Mouse (Mus musculus) spleen, adult 2 months (tissue): ENCODE data around the gene Zdhhc7. TPM values are rescaled to one million over a fixed set of nuclear protein-coding genes. Genes with fewer than 3 reads are reported as not detected.

Experiments used
- DNase-seq, 2 experiments: peaks; one replicate each; pipeline versions ENCODE4 v3.0.0 to v3.0.0-alpha.2; 2012 to 2021; ENCODE audit warnings: low spot score in 2 of 2, low read depth in 1 of 2
- H3K27ac ChIP-seq: fragments of 200-500 bp; 2 replicates; pipeline ENCODE4 v1.5.1; 2012; ENCODE audit warnings: low read length, inconsistent platforms; ENCODE audit not compliant: insufficient read depth
- H3K27me3 ChIP-seq: fragments of 200-500 bp; 2 replicates; pipeline ENCODE4 v1.6.1; 2012; ENCODE audit warnings: mild to moderate bottlenecking, moderate library complexity, low read length, inconsistent platforms; ENCODE audit not compliant: control insufficient read depth, insufficient read depth
- H3K36me3 ChIP-seq: fragments of 200-500 bp; 2 replicates; pipeline ENCODE4 v1.6.1; 2012; ENCODE audit warnings: mild to moderate bottlenecking, low read length, inconsistent platforms; ENCODE audit not compliant: control insufficient read depth, insufficient read depth
- H3K4me1 ChIP-seq: fragments of 200-500 bp; 2 replicates; pipeline ENCODE4 v1.6.1; 2011; ENCODE audit warnings: inconsistent platforms; ENCODE audit not compliant: control insufficient read depth, insufficient read depth, insufficient read length
- H3K4me3 ChIP-seq: fragments of 200-500 bp; 2 replicates; pipeline ENCODE4 v1.5.1; 2011; ENCODE audit warnings: mild to moderate bottlenecking, inconsistent platforms; ENCODE audit not compliant: insufficient read depth, insufficient read length; ENCODE audit errors: extremely low read depth
- CTCF ChIP-seq: fragments of 200-500 bp; IDR thresholded peaks from 2 replicates; pipeline ENCODE4 v1.5.1; 2011; ENCODE audit warnings: mild to moderate bottlenecking, inconsistent platforms; ENCODE audit not compliant: insufficient read depth, insufficient read length, insufficient replicate concordance; ENCODE audit errors: extremely low read depth
- POLR2A ChIP-seq: fragments of 200-500 bp; IDR thresholded peaks from 2 replicates; pipeline ENCODE4 v1.6.1; 2011; ENCODE audit warnings: low read depth, low read length, inconsistent platforms
- WGBS: fragments of 180-500 bp; shearing (Covaris S2); methylation state at CpG from one replicate; pipeline ENCODE4 v1.1.7; 2018; 5-methylcytosine and 5-hydroxymethylcytosine counted together
- polyA plus RNA-seq: library from polyadenylated mRNA; depleted of rRNA; stranded (reverse); fragments of >200 nt; gene quantifications from 2 replicates; pipeline ENCODE4 v1.2.3, GENCODE M21; 2012; rRNA removed

The Zdhhc7 gene
- polyA plus RNA-seq, 1 experiment: 45.8 TPM

DNA sequence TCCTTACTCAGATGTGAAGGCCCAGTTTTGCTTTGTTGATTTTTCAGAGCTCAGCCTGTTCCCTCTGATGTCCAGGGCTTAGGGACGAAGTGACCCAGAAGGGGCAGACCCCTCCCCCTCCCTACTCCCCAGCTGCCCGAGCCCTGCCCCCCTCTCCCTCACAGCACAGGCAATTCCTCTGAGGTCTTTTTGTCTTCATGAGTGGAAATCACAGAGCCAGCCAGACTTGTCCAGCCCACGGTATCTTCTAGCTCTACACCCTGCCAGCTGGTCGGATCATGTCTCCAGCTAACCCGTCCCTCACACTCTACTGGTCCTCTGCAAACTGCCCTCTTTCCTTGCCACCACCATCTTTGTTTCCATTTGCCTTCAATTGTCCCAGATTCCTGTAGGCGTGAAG lies 66.8 kb downstream of the Zdhhc7 start:
- H3K27me3 ChIP-seq: no peaks in the 10 kb centered on the region
- H3K27ac ChIP-seq: no peak overlapping the region
- H3K4me3 ChIP-seq: no peak overlapping the region
- H3K36me3 ChIP-seq: no peaks in the 10 kb centered on the region
- WGBS: 89% methylated on average over 6 of the region's 6 CpGs
- no peak for TF ChIP-seq CTCF
- no peaks in the 10 kb centered on the region; the same call in 1 of the 2 replicates for H3K4me1 ChIP-seq
- no peak for DNase-seq

GRCm38 (mm10) chr8:120032549-120033208 lies 68.6 kb downstream of the Zdhhc7 start:
- Histone ChIP-seq H3K27me3 (no peaks in the 10 kb centered on the region), H3K4me3 (no peak overlapping the region), H3K4me1 (no peaks in the 10 kb centered on the region; the same call in 1 of the 2 replicates), H3K27ac (no peak overlapping the region), H3K36me3 (no peaks in the 10 kb centered on the region)
- 36% methylated on average over 5 of the region's 5 CpGs for WGBS
- no peak for DNase-seq
- no peak for TF ChIP-seq CTCF
- no peak for TF ChIP-seq POLR2A

Other genes with a start within 250 kb of the Zdhhc7 start
- gene Klhl36, start 239.2 kb downstream of the Zdhhc7 start, polyA plus RNA-seq: 27.2 and 54.6 TPM in 2 replicates
- 77.8 and 81.9 TPM in 2 replicates for gene Usp10, start 191.1 kb downstream of the Zdhhc7 start, polyA plus RNA-seq
- 26.1 and 26.4 TPM in 2 replicates for gene Gm20388, start 190.6 kb downstream of the Zdhhc7 start, polyA plus RNA-seq
- 4.1 and 8.9 TPM in 2 replicates for gene Crispld2, start 109.0 kb downstream of the Zdhhc7 start, polyA plus RNA-seq
- gene 6430548M08Rik, start 12.7 kb upstream of the Zdhhc7 start, polyA plus RNA-seq: 20.6 and 25.8 TPM in 2 replicates
- gene Fam92b, start 76.0 kb upstream of the Zdhhc7 start, polyA plus RNA-seq: not detected in 2 replicates
- 39.2 and 49.3 TPM in 2 replicates for gene Gse1, start 127.0 kb upstream of the Zdhhc7 start, polyA plus RNA-seq